Mouse (Mus musculus) small intestine, adult 2 months (tissue): ENCODE data around the gene Strn4. TPM values are rescaled to one million over a fixed set of nuclear protein-coding genes. Genes with fewer than 3 reads are reported as not detected.

Experiments
- H3K27ac ChIP-seq: fragments of 200-500 bp; 2 replicates; pipeline ENCODE4 v1.5.1; 2012; ENCODE audit warnings: low read depth, low read length, control low read depth, inconsistent platforms; ENCODE audit not compliant: insufficient read depth
- H3K27me3 ChIP-seq: fragments of 200-500 bp; 2 replicates; pipeline ENCODE4 v1.6.1; 2012; ENCODE audit warnings: mild to moderate bottlenecking, moderate library complexity, low read length, inconsistent platforms; ENCODE audit not compliant: control insufficient read depth, insufficient read depth
- H3K36me3 ChIP-seq: fragments of 200-500 bp; 2 replicates; pipeline ENCODE4 v1.6.1; 2012; ENCODE audit warnings: mild to moderate bottlenecking, low read length, control low read depth, inconsistent platforms; ENCODE audit not compliant: control insufficient read depth, insufficient read depth
- H3K4me1 ChIP-seq: fragments of 200-500 bp; 2 replicates; pipeline ENCODE4 v1.6.1; 2012; ENCODE audit warnings: low read length, inconsistent platforms, mixed read lengths; ENCODE audit not compliant: control insufficient read depth, insufficient read depth, insufficient read length
- H3K4me3 ChIP-seq: fragments of 200-500 bp; 2 replicates; pipeline ENCODE4 v1.5.1; 2012; ENCODE audit warnings: low read depth, mild to moderate bottlenecking, control low read depth, inconsistent platforms, low read length, moderate library complexity
- CTCF ChIP-seq: fragments of 200-500 bp; IDR thresholded peaks from 2 replicates; pipeline ENCODE4 v1.5.1; 2012; ENCODE audit warnings: low read depth, mild to moderate bottlenecking, control low read depth, inconsistent platforms, low read length, moderate library complexity, mixed read lengths; ENCODE audit not compliant: insufficient replicate concordance, insufficient read length; ENCODE audit errors: extremely low read depth
- POLR2A ChIP-seq: fragments of 200-500 bp; IDR thresholded peaks from 2 replicates; pipeline ENCODE4 v1.6.1; 2012; ENCODE audit warnings: low read depth, mild to moderate bottlenecking, control low read depth, inconsistent platforms, low read length, moderate library complexity
- WGBS: fragments of 180-500 bp; shearing (Covaris S2); methylation state at CpG from one replicate; pipeline ENCODE4 v1.1.7; 2018; 5-methylcytosine and 5-hydroxymethylcytosine counted together
- polyA plus RNA-seq: library from polyadenylated mRNA; depleted of rRNA; stranded (reverse); fragments of >200 nt; gene quantifications from 2 replicates; pipeline ENCODE4 v1.2.3, GENCODE M21; 2012

Strn4 gene
- polyA plus RNA-seq, 1 experiment = 119 TPM

DNA sequence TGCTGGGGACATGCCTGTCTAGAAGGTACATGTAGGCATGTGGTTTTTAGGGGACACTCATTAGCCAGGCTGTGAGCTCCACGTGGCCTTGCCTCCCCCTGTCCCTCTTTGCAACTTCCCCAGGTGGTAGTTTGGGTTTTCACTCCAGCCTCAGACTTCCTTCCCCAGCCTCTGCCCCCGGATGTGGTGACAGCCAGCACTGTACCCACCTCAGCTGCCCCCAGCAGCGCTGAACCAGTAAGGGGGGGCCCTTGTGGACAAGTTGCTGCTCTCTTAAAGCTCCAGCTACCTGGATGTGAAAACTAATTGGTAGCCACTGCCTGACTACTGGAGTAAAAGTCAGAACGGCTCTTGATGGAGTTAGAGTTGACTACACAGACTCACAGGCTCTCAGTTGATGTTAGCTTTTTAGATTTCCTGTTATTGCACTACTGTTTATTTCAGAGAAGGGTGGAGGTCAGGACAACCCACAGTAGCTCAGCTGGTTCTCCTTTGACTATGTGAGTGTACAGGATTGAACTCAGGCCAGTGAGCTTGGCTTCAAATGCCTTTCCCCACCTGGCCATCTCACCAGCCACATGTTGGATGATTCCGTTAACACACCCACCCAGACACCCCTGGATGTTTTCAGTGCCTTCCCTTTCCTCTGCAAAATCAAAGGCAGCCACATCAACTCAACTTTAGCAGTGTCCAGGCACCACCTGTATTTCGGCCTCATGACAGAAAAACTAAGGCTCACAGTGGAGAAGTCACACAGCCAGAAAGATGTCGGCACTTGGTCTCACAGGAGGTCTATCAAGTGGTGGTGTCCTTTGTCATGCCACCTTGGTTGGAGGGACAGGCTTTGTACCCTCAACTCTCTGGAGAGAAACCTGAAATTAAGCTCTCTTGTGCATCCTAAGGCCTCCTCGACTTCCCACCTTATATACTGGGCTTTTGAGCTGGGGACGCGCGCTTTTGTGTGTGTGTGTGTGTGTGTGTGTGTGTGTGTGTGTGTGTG is 26.2 kb downstream of the Strn4 start:
- Histone ChIP-seq H3K36me3 (peaks cover 23% of the 10 kb centered on the region), H3K27ac (peak overlapping the region; percentile 83), H3K27me3 (no peaks in the 10 kb centered on the region), H3K4me1 (peaks cover 20% of the 10 kb centered on the region), H3K4me3 (peak overlapping the region; percentile 80)
- 0 out of 2 replicates have a peak, but pooled peaks have one; percentile 9 for TF ChIP-seq POLR2A
- no peak for TF ChIP-seq CTCF
- WGBS = 44% methylated on average over 11 of the region's 11 CpGs

- peaks cover 22% of the 10 kb centered on the region for H3K36me3 ChIP-seq
- under 1% methylated on average over 32 of the region's 32 CpGs for WGBS
- TF ChIP-seq CTCF (no peak), POLR2A (peak; percentile 39; the same call in 1 of the 2 replicates)
- peaks cover 20% of the 10 kb centered on the region for H3K4me1 ChIP-seq
- peak within 1 kb of the TSS; percentile 80 for H3K4me3 ChIP-seq
- H3K27ac ChIP-seq = peak within 1 kb of the TSS; percentile 92
- no peaks in the 10 kb centered on the region for H3K27me3 ChIP-seq
Observed at GRCm38 (mm10) chr7:16842645-16843063, 27.0 kb downstream of the Strn4 start, which contains the start of gene Prkd2. Prkd2 (plus strand) TSS chr7:16842902.

- H3K4me1 ChIP-seq = peaks cover 20% of the 10 kb centered on the region
- 1% methylated on average over 33 of the region's 33 CpGs for WGBS
Observed at GRCm38 (mm10) chr7:16843441-16844171, 27.9 kb downstream of the Strn4 start.

DNA sequence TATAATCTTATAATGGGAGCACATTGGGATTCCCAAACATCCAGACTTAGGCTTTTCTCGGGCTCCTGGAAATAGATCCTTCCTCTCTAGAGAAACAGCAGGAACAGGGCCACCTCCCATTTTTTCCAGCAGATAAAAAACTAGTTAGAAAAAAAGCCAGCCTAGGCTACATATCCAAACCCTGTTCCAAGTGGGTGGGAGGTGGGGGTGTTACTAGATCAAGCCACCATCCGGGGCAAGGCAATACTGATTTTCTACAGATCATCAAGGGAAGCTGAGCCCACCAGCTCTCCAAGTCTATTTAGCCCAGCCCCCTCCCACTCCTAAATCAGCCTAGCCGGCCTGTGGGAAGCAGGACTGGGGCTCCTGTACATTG is 29.0 kb downstream of the Strn4 start:
- H3K4me1 ChIP-seq = peaks cover 20% of the 10 kb centered on the region
- peak overlapping the region; percentile 81 for H3K4me3 ChIP-seq
- H3K27ac ChIP-seq = peak overlapping the region; percentile 92
- no peaks in the 10 kb centered on the region for H3K27me3 ChIP-seq
- no peak for TF ChIP-seq POLR2A
- no peak for TF ChIP-seq CTCF
- peaks cover 23% of the 10 kb centered on the region for H3K36me3 ChIP-seq
- WGBS = 10% methylated on average over 3 of the region's 3 CpGs

More at GRCm38 (mm10) chr7:16843441-16844171, 27.9 kb downstream of the Strn4 start:
- Histone ChIP-seq H3K4me3 (peak overlapping the region; percentile 80), H3K27ac (peak overlapping the region; percentile 92), H3K36me3 (peaks cover 18% of the 10 kb centered on the region), H3K27me3 (no peaks in the 10 kb centered on the region)
- peak; percentile 28; the same call in 1 of the 2 replicates for TF ChIP-seq POLR2A
- no peak for TF ChIP-seq CTCF

GRCm38 (mm10) chr7:16845072-16845819 is 29.6 kb downstream of the Strn4 start:
- Histone ChIP-seq H3K27me3 (no peaks in the 10 kb centered on the region), H3K4me3 (peak overlapping the region; percentile 81), H3K4me1 (peaks cover 20% of the 10 kb centered on the region), H3K27ac (peak overlapping the region; percentile 92), H3K36me3 (peaks cover 26% of the 10 kb centered on the region)
- no peak for TF ChIP-seq POLR2A
- no peak for TF ChIP-seq CTCF
- 13% methylated on average over 14 of the region's 14 CpGs for whole genome bisulfite sequencing

DNA sequence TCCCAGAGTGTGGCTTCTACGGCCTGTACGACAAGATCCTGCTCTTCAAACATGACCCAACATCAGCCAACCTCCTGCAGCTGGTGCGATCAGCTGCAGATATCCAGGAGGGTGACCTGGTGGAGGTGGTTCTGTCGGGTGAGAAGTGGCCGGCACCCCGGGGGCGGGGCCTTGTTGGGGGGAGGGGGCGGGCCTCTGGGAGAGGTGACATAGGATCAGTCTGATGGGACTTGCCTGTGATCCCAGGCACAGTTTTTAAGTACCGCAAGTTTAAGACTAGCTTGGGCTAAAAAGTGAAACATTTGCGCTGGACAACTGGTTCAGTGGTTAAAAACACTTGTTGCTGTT is 30.1 kb downstream of the Strn4 start:
- H3K36me3 ChIP-seq = peaks cover 27% of the 10 kb centered on the region
- H3K27me3 ChIP-seq = no peaks in the 10 kb centered on the region
- H3K4me3 ChIP-seq = peak overlapping the region; percentile 81
- H3K4me1 ChIP-seq = peaks cover 22% of the 10 kb centered on the region
- 26% methylated on average over 10 of the region's 10 CpGs for WGBS
- peak overlapping the region; percentile 92 for H3K27ac ChIP-seq
- TF ChIP-seq CTCF = no peak
- no peak for TF ChIP-seq POLR2A
